Mouse (Mus musculus) midbrain, embryonic 16.5 days (tissue): ENCODE data around the gene Agtrap. TPM values are rescaled to one million over a fixed set of nuclear protein-coding genes. Genes with fewer than 3 reads are reported as not detected.

Experiments
- ATAC-seq: fragments of 200-750 bp; cut with Nextera tagmentation; 2 replicates; pipeline ENCODE4 v1.8.0; 2017; ENCODE audit warnings: moderate TSS enrichment
- H3K27ac ChIP-seq: fragments of 300-500 bp; sonication (generic); 2 replicates; pipeline ENCODE4 v1.5.1; 2014; ENCODE audit warnings: mild to moderate bottlenecking, low read length, mixed read lengths
- H3K27me3 ChIP-seq: fragments of 300-500 bp; sonication (generic); 2 replicates; pipeline ENCODE4 v1.6.1; 2014; ENCODE audit warnings: low read depth, low read length, mixed read lengths; ENCODE audit not compliant: control insufficient read depth, insufficient read depth
- H3K36me3 ChIP-seq: fragments of 300-500 bp; sonication (generic); 2 replicates; pipeline ENCODE4 v1.6.1; 2014; ENCODE audit warnings: mild to moderate bottlenecking, low read length, moderate library complexity, mixed read lengths; ENCODE audit not compliant: control insufficient read depth, insufficient read depth
- H3K4me1 ChIP-seq: fragments of 300-500 bp; sonication (generic); 2 replicates; pipeline ENCODE4 v1.6.1; 2014; ENCODE audit warnings: mild to moderate bottlenecking, low read length, mixed read lengths; ENCODE audit not compliant: control insufficient read depth, insufficient read depth
- H3K4me2 ChIP-seq: fragments of 300-500 bp; sonication (generic); 2 replicates; pipeline ENCODE4 v1.6.1; 2014; ENCODE audit warnings: mild to moderate bottlenecking, low read length, mixed read lengths
- H3K4me3 ChIP-seq: fragments of 300-500 bp; sonication (generic); 2 replicates; pipeline ENCODE4 v1.5.1; 2014; ENCODE audit warnings: low read depth, mild to moderate bottlenecking, low read length, moderate library complexity, mixed read lengths
- H3K9ac ChIP-seq: fragments of 300-500 bp; sonication (generic); 2 replicates; pipeline ENCODE4 v1.6.1; 2014; ENCODE audit warnings: low read depth, low read length, mixed read lengths
- H3K9me3 ChIP-seq: fragments of 300-500 bp; sonication (generic); replicated peaks from 2 replicates; pipeline ENCODE4 v1.6.1; 2014; ENCODE audit warnings: mild to moderate bottlenecking, low read length, mixed read lengths; ENCODE audit not compliant: control insufficient read depth, poor library complexity, severe bottlenecking
- WGBS: fragments of 180-500 bp; shearing (Covaris S2); extraction: QIAGEN DNeasy Blood & Tissue Kit; methylation state at CpG from one replicate; pipeline ENCODE4 v1.1.7; 2014; 5-methylcytosine and 5-hydroxymethylcytosine counted together
- polyA plus RNA-seq: library from polyadenylated mRNA; unstranded; fragments of >200 nt; fragmentation: Nextera tagmentation; extraction: Ambion mirVana; gene quantifications from 2 replicates; pipeline ENCODE4 v1.2.1, GENCODE M21; 2015

The Agtrap gene
- polyA plus RNA-seq, 1 experiment from 2014 or later, result 7.7 TPM

GRCm38 (mm10) chr4:148083176-148083899 is 4.5 kb downstream of the Agtrap start:
- no peaks in the 10 kb centered on the region for H3K36me3 ChIP-seq
- H3K9ac ChIP-seq, result no peak overlapping the region
- peaks cover 9% of the 10 kb centered on the region for H3K4me1 ChIP-seq
- 67% methylated on average over 21 of the region's 21 CpGs for WGBS
- H3K27me3 ChIP-seq, result no peaks in the 10 kb centered on the region
- H3K9me3 ChIP-seq, result no peaks in the 10 kb centered on the region
- ATAC-seq, result no peak
- H3K27ac ChIP-seq, result no peak overlapping the region
- no peak overlapping the region for H3K4me3 ChIP-seq
- no peak overlapping the region for H3K4me2 ChIP-seq

GRCm38 (mm10) chr4:148082257-148083044 is 5.4 kb downstream of the Agtrap start:
- Histone ChIP-seq H3K27ac (no peak overlapping the region), H3K9ac (no peak overlapping the region), H3K36me3 (no peaks in the 10 kb centered on the region), H3K4me2 (no peak overlapping the region), H3K27me3 (no peaks in the 10 kb centered on the region), H3K4me3 (no peak overlapping the region), H3K9me3 (no peaks in the 10 kb centered on the region), H3K4me1 (peaks cover 2% of the 10 kb centered on the region; the same call in 1 of the 2 replicates)
- WGBS, result 54% methylated on average over 12 of the region's 12 CpGs
- ATAC-seq, result no peak

- Histone ChIP-seq H3K9ac (no peak overlapping the region), H3K27ac (no peak overlapping the region), H3K4me1 (no peaks in the 10 kb centered on the region), H3K36me3 (no peaks in the 10 kb centered on the region), H3K4me3 (no peak overlapping the region), H3K27me3 (no peaks in the 10 kb centered on the region), H3K4me2 (no peak overlapping the region), H3K9me3 (no peaks in the 10 kb centered on the region)
- no peak for ATAC-seq
- 94% methylated on average over 10 of the region's 10 CpGs for WGBS
Measured at GRCm38 (mm10) chr4:148081201-148081600, 6.6 kb downstream of the Agtrap start.

- 92% methylated on average over 1 of the region's 1 CpGs for WGBS
- no peak for ATAC-seq
- Histone ChIP-seq H3K36me3 (no peaks in the 10 kb centered on the region), H3K27me3 (no peaks in the 10 kb centered on the region), H3K4me3 (no peak overlapping the region), H3K27ac (no peak overlapping the region), H3K4me2 (no peak overlapping the region), H3K9ac (no peak overlapping the region), H3K4me1 (no peaks in the 10 kb centered on the region), H3K9me3 (no peaks in the 10 kb centered on the region)
Measured at GRCm38 (mm10) chr4:148080597-148080973, 7.2 kb downstream of the Agtrap start.

- no peaks in the 10 kb centered on the region for H3K9me3 ChIP-seq
- H3K36me3 ChIP-seq, result no peaks in the 10 kb centered on the region
- H3K4me2 ChIP-seq, result no peak overlapping the region
- no peak overlapping the region for H3K4me3 ChIP-seq
- no peak for ATAC-seq
- WGBS, result 90% methylated on average over 8 of the region's 8 CpGs
- no peaks in the 10 kb centered on the region for H3K4me1 ChIP-seq
- H3K27ac ChIP-seq, result no peak overlapping the region
- H3K27me3 ChIP-seq, result no peaks in the 10 kb centered on the region
- H3K9ac ChIP-seq, result no peak overlapping the region
Measured at GRCm38 (mm10) chr4:148079944-148080596, 7.8 kb downstream of the Agtrap start.

- no peak overlapping the region for H3K9ac ChIP-seq
- no peaks in the 10 kb centered on the region for H3K36me3 ChIP-seq
- no peaks in the 10 kb centered on the region for H3K4me1 ChIP-seq
- no peak for ATAC-seq
- no peak overlapping the region for H3K4me2 ChIP-seq
- H3K27me3 ChIP-seq, result no peaks in the 10 kb centered on the region
- H3K27ac ChIP-seq, result no peak overlapping the region
- no peaks in the 10 kb centered on the region for H3K9me3 ChIP-seq
- 68% methylated on average over 6 of the region's 6 CpGs for WGBS
- H3K4me3 ChIP-seq, result no peak overlapping the region
Measured at GRCm38 (mm10) chr4:148079212-148079611, 8.6 kb downstream of the Agtrap start.

- no peak overlapping the region for H3K4me3 ChIP-seq
- no peak overlapping the region for H3K4me2 ChIP-seq
- H3K9me3 ChIP-seq, result no peaks in the 10 kb centered on the region
- no peaks in the 10 kb centered on the region for H3K27me3 ChIP-seq
- no peak for ATAC-seq
- H3K27ac ChIP-seq, result no peak overlapping the region
- no peak overlapping the region for H3K9ac ChIP-seq
- H3K36me3 ChIP-seq, result no peaks in the 10 kb centered on the region
- H3K4me1 ChIP-seq, result no peaks in the 10 kb centered on the region
- WGBS, result 95% methylated on average over 6 of the region's 6 CpGs
Measured at GRCm38 (mm10) chr4:148075881-148076280, 11.9 kb downstream of the Agtrap start.

GRCm38 (mm10) chr4:148075259-148075658 is 12.6 kb downstream of the Agtrap start:
- H3K4me1 ChIP-seq, result no peaks in the 10 kb centered on the region
- no peaks in the 10 kb centered on the region for H3K27me3 ChIP-seq
- H3K27ac ChIP-seq, result no peak overlapping the region
- H3K36me3 ChIP-seq, result no peaks in the 10 kb centered on the region
- no peaks in the 10 kb centered on the region for H3K9me3 ChIP-seq
- peak overlapping the region; percentile 22 for H3K4me3 ChIP-seq
- H3K4me2 ChIP-seq, result peak overlapping the region; percentile 52
- 0 out of 2 replicates have a peak, but pooled peaks have one; percentile 41 for ATAC-seq
- WGBS, result 31% methylated on average over 21 of the region's 21 CpGs
- H3K9ac ChIP-seq, result no peak overlapping the region
